Mouse (Mus musculus) fibroblast of lung, adult 2 months (primary cell): Measurements from ENCODE around the gene Macrod1.

Experiments used
- DNase-seq: peaks from one replicate; pipeline ENCODE4 v3.0.0-alpha.2; 2011; ENCODE audit warnings: low read depth

Macrod1 gene

GRCm38 (mm10) chr19:7142207-7142915, 85.8 kb downstream of the Macrod1 start:
- DNase-seq = no peak

DNA sequence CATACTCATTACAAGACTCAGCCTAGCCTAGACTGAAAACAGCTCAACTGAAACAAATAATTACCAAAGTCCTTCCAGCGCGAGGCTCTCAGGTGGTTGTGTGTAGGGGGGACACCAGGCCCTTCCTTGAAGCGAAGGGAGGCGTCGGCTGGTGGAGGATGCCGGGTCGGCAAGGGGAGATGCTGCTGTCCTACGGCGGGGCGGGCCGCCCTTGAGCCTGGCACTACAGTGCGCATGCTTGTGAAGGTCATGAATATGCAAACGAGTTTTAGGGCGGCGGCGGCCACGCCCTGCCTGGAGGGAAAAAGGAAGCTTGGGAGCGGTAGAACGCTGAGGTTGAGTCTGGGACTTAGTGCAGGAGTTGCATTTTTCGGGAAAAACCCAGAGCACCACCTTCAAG, 87.2 kb downstream of the Macrod1 start:
- no peak for DNase-seq

- DNase-seq = no peak
These were observed 87.8 kb downstream of the Macrod1 start for GRCm38 (mm10) chr19:7144458-7144857.

GRCm38 (mm10) chr19:7146376-7146775, 89.8 kb downstream of the Macrod1 start:
- no peak for DNase-seq

DNA sequence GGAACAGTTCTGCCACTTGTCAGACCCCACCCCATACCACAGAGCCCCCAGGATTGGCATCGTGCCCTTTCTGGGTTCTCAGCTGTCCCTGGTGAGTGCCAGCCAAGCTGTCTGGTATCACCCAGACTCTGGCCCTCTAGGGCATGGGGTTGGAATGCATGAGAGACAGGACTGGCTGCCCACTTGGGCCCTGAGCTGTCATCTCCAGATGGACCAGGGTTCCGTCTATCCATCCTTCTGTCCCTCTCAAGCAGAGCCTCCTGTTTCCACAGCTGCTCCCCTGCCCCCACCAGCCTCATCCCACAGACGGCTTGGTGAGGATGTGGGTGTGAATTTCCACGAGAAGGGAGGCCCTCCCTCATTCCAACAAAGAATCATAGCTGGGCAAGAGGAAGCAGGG, 91.5 kb downstream of the Macrod1 start:
- no peak for DNase-seq

GRCm38 (mm10) chr19:7148541-7149085, 92.0 kb downstream of the Macrod1 start:
- no peak for DNase-seq

- no peak for DNase-seq
These were observed 92.6 kb downstream of the Macrod1 start for GRCm38 (mm10) chr19:7149158-7149685.

DNA sequence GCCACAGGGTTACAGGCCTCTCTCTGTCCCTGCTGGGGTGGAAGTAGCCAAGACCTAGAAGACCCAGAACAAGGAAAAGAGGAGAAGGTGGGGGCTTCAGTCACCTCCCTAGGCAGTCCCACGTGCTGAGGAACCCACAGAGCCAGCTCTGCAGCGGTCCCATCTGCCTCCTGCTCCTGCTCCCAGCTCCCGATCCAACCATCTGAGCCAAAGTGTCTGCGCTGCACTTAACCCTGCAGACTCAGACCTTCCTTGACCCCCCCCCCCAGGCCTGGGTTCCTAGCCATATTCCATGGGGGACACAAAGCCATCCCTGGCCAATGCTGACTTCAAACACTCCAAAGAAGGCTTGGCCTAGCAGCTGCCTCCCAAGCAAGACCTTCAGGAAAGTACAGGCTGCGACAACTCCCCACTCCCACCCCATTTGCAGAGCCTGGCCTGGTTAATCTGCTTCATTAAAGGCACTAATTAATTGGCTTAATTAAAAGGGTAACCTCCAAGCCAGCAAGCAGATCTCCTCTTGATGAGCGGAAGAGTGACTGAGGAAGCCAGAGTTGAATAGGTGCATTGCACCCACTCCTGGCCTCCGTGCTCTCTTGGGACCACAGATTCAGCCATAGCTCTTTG, 94.8 kb downstream of the Macrod1 start:
- DNase-seq = no peak

GRCm38 (mm10) chr19:7151927-7152653, 95.5 kb downstream of the Macrod1 start:
- no peak for DNase-seq

DNA sequence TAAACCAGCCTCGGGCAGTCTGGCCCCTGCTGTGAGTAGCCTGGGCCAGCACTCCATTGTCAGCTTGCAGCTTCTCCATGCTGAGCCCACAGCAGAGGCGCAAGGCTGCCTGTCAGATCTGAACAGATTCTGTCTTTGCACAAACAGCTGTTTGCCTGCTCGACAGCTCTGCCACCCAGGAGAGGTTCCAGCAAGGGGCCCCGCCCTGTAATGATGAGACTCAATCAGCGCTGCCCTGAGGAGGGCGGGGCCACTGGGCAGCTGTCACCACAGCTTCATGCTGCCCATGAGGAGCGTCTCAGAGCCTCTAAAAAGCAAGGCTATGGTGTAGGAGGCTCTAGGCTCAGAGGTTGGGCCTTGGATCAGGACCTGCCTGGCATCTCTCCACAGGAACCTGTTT, 96.6 kb downstream of the Macrod1 start:
- no peak for DNase-seq

- DNase-seq = no peak
These were observed 98.6 kb downstream of the Macrod1 start for GRCm38 (mm10) chr19:7155196-7155595.

GRCm38 (mm10) chr19:7157734-7158133, 101.1 kb downstream of the Macrod1 start:
- no peak for DNase-seq

- DNase-seq = no peak
These were observed 103.7 kb downstream of the Macrod1 start for GRCm38 (mm10) chr19:7160151-7160906.

- no peak for DNase-seq
These were observed 104.5 kb downstream of the Macrod1 start for GRCm38 (mm10) chr19:7161064-7161463.

GRCm38 (mm10) chr19:7164238-7164637, 107.6 kb downstream of the Macrod1 start:
- no peak for DNase-seq

- no peak for DNase-seq
These were observed 108.3 kb downstream of the Macrod1 start for GRCm38 (mm10) chr19:7164820-7165323.

GRCm38 (mm10) chr19:7165509-7166199, 109.0 kb downstream of the Macrod1 start:
- no peak for DNase-seq

DNA sequence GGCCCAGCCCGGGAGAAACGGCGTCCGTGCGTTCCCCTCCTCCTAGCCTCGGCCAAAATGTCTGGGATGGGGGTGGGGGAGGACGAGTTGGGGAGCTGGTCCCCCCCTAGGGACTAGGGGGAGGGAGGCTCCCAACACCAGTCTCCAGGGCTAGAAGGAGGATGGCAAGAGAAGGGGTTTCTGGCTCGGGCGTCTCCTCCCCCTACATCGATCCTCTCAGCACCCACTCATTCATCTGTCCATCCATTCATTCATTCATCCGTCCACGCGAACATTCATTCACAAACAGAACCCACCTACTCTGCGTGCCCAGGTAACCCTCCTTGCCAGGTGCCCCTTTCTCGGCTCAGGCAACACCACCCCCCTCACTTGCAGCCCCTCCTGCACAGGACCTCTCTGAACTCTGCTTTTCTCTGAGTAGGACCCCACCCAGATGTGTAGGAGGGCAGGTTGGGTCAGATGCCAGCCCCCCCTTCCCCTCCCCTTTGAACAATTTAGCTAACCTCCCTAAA, 109.6 kb downstream of the Macrod1 start:
- DNase-seq = no peak

DNA sequence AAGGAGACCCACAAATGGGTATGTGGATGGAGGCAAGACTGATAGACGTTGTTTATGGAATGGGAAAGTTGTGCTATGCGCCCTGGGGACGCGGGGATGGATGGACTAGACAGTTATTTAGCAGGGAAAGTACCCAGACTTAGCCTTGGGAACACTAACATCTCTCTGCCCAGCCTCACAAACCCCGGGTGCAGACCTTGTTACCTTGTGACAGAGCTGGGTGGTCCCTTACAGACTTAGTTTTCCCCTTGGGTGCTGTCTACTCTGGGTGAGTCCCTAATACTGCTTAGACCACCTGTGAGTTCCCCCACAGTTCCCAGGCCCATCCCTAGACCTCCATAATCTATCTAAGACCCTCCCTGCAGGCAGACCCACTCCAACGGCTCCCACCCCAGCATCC, 110.2 kb downstream of the Macrod1 start:
- no peak for DNase-seq

DNA sequence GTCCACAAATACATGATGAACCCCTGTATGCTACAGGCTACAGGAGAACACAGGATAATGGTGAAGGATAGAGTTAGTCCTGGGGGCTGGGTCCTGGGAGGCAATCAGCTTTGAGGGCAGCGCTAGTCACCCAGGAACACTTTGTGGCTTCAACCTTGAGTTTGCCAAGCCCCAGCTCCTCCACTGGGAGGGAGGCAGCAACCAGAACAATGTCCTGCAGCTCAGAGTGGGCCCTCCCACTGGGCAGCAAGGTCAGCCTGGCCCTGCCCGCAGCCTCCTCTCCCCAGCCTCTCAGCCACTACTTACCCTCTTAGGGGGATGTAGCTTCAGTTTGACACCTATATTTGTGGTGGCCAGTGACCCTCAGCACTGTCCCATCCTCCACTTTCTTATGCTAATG, 111.8 kb downstream of the Macrod1 start:
- DNase-seq = no peak

DNA sequence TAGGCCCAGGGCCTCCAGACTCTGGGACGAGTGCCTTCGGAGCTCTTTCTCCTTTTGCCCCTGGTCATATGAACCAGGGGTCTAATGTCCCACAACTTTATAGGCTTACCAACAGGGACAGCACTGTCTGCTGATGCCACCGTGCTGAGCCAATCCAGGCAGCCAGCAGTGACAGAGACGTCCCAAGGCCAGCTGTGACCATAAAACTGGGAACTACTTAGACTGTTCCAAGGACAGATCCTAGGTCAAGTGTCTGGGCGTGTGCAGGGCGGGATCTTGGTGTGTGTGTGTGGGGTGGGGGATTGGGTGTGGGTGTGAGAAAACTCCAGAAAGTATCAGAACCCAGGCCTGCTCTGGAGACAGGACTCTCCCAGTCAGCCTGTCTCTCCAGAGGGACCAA, 114.3 kb downstream of the Macrod1 start:
- no peak for DNase-seq
